Mouse (Mus musculus) urinary bladder, postnatal 25 days (tissue): ENCODE measurements around the gene Oog4.
A peak's percentile ranks its signal among the peaks of the same experiment; 100 is the strongest.
"Not testable (repeated sequence)": the region's sequence is repeated elsewhere in the genome, so short reads cannot be mapped to it uniquely, and the experiment has no call there.

Source experiments
- DNase-seq: peaks from one replicate; pipeline ENCODE4 v3.0.0; 2022; ENCODE audit warnings: low spot score

Oog4 gene

DNA sequence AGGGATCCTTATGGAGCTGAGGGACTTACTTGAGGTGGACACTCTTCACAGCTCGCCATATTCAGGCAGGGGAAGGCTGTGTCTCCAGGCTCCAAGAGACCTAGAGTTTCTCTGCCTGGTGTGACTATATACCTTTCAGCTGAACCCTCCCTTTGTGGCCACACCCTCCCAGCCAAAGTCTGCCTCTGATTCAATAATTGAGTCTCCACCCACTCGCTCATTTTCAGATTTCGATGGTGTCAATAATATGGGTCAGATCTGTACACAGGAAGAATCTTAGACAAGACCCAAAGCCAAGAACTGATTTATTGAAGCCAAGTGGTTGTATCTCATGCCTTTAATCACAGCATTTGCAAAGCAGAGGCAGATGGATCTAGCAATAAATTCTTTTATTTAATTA lies at the start of gene Oog4:
Oog4 (minus strand) TSS at position 101 of the 400 bp plus-strand sequence.
- no peak for DNase-seq

DNA sequence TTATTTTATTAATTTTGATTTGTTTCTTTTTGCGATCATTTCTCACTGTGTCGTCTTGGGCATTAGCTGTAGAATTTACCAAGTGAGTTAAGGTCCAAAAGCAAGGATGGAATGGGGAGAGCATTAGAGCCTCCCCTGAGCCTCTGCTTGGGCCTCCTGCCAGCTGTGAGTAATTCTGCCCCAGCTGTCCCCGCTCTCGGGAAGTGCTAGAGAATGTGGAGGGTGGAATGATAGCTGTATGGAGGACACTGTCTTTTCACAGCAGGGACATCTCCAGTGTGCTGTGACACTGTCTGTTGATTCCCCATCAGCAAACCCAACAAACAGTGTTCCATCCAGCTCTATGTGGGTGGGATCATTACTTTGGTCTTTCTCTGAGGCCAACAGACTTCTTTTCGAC lies 23.4 kb downstream of the Oog4 start:
- not testable (repeated sequence) for DNase-seq

DNA sequence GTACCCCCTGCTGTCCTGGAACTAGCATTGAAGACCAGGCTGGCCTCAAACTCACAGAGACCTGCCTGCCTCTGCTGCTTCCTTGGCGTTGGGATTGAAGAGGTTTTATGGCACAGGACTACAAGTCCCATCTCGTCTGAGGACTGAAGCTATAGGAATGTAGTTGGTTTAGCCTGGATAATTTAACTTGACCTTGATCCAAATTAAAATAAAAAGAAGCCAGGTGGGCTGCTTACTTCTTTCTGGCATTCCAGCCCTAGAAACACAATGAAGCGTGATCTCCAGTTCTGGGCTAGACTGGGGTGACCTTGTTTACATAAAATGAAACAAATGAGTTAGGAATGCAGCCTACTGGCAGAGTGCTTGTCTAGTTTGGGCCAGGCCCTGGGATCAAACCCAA lies 36.0 kb downstream of the Oog4 start:
- DNase-seq: no peak

DNA sequence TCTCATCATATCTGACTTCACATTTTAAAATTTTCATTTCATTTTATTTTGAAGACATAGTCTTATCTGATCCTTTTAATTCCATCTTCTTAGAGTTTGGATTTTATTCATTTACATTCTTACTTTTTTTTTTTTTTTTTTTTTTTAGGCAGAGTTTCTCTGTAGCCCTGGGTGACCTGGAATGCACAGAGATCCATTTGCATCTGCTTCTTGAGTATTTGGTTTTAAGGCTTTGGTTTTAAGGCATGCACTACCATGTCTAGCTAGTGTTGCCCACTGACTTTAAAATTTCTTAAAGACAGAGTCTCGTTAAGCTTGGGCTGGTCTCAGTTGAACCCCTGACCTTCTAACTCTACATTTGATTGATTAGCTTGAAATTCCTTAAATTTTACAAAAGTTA lies 36.5 kb downstream of the Oog4 start:
- DNase-seq: no peak

DNA sequence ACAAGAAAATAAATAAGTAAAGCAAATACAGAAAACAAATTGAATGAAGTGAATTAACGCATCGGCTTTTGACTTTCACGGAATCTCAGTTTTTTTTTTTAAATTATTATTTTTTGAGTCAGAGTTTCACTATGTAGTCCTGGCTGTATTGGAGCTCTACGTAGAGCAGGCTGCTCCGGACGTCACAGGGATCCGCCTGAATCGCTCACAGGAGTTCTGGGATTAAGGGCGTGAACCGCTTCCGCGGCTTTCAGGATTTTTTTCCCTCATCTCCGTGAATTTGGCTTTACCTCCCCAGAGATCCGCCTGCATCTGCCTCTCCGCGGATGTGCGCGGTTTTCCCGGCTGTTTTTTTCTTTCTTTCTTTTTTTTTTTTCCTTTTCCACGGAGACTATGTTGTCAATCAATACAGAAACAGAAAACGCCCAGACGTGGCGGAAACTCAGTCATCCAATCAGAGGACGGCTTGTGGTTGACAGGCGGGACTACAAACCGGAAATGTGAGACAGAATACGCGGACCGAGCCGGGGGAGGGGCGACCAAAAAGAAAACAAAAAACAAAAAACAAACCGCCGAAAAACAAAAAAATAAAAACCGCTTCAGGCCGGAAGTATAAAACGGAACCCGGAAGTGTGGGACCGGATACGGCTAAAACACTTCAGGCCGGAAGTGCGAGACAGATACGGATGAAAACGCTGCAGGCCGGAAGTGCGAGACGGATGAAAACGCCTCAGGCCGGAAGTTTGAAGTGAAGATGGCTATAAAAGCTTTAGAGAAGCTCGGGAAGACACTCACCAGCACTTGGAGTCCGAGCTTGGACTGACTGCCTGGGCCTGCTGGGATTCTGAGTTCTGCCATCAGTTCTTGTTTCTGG lies 37.7 kb downstream of the Oog4 start, which contains the start of gene Pramef8:
Pramef8 (plus strand) TSS at position 208 of the 874 bp plus-strand sequence.
- DNase-seq: peak; percentile 79

DNA sequence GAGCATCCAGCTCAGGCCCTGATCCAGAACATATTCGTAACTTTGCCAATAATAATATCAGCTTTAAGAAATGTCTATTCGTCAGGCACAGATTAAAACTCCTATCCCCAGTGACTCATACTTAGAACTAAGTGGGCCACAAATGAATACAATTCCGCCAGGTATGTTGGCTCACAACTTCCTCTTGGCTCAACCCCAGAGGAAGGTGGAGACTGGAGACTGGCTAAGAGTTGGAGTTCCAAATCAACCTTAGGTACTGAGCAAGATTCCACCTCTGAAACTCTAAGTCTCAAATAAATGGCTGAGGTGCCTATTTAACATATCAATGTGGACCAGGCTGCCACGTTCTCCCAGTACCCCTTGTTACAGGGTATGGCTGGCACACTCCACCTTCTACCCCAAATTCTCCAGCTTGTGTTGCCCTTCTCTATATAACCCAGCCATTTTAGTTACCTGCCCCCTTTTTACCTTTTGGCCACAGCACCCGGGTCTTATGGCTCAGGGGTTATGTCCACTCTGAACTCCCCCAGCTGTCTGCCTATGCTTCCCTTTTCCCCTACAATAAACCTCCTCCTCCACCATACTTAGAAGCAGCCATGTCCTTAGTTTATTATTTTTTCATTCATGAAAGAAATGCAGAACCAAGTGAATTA lies 38.4 kb downstream of the Oog4 start:
- DNase-seq: peak; percentile 6

DNA sequence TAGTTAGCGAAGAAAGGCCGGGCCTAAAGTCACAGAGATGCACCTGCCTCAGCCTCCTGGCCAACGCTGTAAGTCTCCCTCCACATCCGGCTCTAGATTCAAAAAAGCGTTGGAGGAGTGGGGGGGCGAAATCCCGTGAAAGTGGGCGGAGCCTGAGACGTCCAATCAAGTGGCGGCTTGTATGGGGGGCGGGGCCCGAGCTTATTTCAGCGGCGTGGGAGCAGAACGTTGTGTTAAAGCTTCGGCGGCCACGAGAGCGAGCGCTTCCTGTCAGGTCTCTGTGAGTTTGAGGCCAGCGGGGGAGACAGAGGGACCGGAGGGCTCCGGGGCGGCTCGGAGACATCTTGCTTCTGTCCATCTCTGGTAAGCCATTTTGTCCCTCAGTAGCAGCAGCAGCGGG lies 55.9 kb downstream of the Oog4 start, which contains the start of gene Pramel1:
Pramel1 (plus strand) TSS at position 248 of the 400 bp plus-strand sequence.
- DNase-seq: no peak

DNA sequence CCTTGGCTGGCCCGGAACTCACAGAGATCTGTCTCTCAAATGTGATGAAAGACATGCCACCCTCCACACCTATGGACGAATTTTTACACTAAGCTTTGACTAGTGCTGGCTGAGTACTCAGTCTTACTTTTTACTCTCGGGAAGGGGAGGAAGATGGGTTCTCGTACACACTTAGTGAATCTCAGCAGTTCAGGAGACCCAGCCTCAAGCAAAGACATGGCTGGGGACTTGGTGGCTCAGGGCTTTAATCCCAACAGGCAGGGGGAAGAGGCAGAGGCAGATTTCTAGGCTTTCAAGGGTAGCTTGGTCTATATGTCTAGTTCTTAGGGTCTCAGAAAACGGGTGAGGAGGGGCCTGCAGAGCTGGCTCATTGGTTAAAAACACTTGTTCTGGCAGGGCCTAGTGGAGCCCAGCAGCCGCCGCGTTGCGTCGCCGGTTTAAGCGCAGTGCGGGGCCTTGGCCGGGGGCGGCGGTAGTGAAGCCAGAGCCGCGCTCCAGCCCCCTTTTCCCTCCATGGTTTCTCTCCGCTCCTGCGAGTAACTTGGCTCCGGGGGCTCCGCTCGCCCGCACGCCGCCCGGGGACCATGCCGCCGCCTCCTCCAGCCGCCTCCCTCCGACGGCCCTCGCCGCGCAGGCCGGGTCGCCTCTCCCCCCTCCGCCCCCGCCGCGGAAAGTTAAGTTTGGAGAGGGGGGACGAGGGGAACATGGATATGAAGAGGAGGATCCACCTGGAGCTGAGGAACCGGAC lies 61.0 kb downstream of the Oog4 start:
- peak; percentile 30 for DNase-seq
